8 mouse cellular contexts compared by ENCODE assay signal in the genomic region with DNA sequence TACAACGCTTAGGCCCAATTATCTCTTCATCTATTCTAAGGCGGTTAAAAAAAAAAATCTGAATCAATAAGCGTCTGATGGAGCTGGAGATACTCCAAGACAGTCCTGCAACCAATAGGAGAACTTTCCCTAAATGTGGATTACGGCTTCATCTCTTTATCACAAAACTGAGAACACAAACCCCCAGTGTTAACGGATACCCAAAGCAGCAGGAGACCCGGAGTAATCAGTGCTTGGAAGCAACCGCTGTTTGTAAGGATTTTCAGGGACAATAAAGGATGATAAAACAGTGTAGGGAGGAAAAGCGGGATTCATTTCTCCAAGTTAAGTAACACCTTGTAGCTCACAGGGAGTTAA. TPM values are rescaled to one million over a fixed set of nuclear protein-coding genes. Genes with fewer than 3 reads are reported as not detected.
DNase-seq lines count a peak whose midpoint lies in the region; ATAC-seq and TF ChIP-seq lines count a peak whose summit lies in the region.

No protein-coding gene starts in this region.

- H3K9me3 ChIP-seq in kidney, embryonic 15.5 days (replicated peaks), result no peaks in the 10 kb centered on the region
- no peaks in the 10 kb centered on the region for H3K9me3 ChIP-seq in MEL (replicated peaks; ENCODE audit: insufficient read depth, low read length)
- no peaks in the 10 kb centered on the region for H3K9me3 ChIP-seq in forebrain, embryonic 13.5 days (replicated peaks)
- H3K9me3 ChIP-seq in liver, embryonic 15.5 days (replicated peaks), result no peaks in the 10 kb centered on the region

- no peak for ATAC-seq in kidney, embryonic 15.5 days (replicated peaks; ENCODE audit: low FRiP score)
- 0 out of 2 replicates have a peak, but pooled peaks have one; percentile 20 for ATAC-seq in forebrain, embryonic 13.5 days
- ATAC-seq in liver, embryonic 15.5 days (ENCODE audit: insufficient read depth), result no peak
- ATAC-seq in megakaryocyte progenitor cell, adult 5-6 weeks (replicated peaks; ENCODE audit: poor library complexity), result no peak

- peaks cover 19% of the 10 kb centered on the region; the same call in 1 of the 2 replicates for H3K27me3 ChIP-seq in kidney, embryonic 15.5 days
- no peaks in the 10 kb centered on the region for H3K27me3 ChIP-seq in MEL (ENCODE audit: control insufficient read depth in 1 of 2, insufficient read depth in 2 of 2, low read length in 2 of 2)
- H3K27me3 ChIP-seq in forebrain, embryonic 13.5 days, result 0 out of 2 replicates have a peak, but pooled peaks cover 7% of the 10 kb centered on the region
- peaks cover 60% of the 10 kb centered on the region for H3K27me3 ChIP-seq in liver, embryonic 15.5 days

- TF ChIP-seq POLR2A in MEL (IDR thresholded peaks at IDR 0.05; ENCODE audit: control insufficient read depth in 1 of 2, insufficient read depth in 1 of 2, low read depth in 1 of 2, low read length in 2 of 2, poor library complexity in 1 of 2), result no peak

- H3K4me3 ChIP-seq in kidney, embryonic 15.5 days (replicated peaks), result peak overlapping the region; percentile 92
- peak overlapping the region; percentile 86 to 88 for H3K4me3 ChIP-seq in MEL (ENCODE audit: control insufficient read depth in 1 of 2, insufficient read depth in 1 of 2, low read depth in 2 of 2, low read length in 2 of 2)
- H3K4me3 ChIP-seq in forebrain, embryonic 13.5 days, result peak overlapping the region; percentile 94
- peak overlapping the region; percentile 66 for H3K4me3 ChIP-seq in liver, embryonic 15.5 days (replicated peaks)

- H3K4me1 ChIP-seq in kidney, embryonic 15.5 days, result peaks cover 18% of the 10 kb centered on the region
- H3K4me1 ChIP-seq in MEL (ENCODE audit: control insufficient read depth in 1 of 2, insufficient read depth in 2 of 2, low read length in 2 of 2), result peaks cover 4 to 30% of the 10 kb centered on the region in 2 experiments
- peaks cover 48% of the 10 kb centered on the region for H3K4me1 ChIP-seq in forebrain, embryonic 13.5 days
- H3K4me1 ChIP-seq in liver, embryonic 15.5 days (replicated peaks), result peaks cover 12% of the 10 kb centered on the region

- H3K4me2 ChIP-seq in kidney, embryonic 15.5 days, result peak overlapping the region; percentile 74
- H3K4me2 ChIP-seq in forebrain, embryonic 13.5 days, result peak overlapping the region; percentile 73
- peak overlapping the region; percentile 89 for H3K4me2 ChIP-seq in liver, embryonic 15.5 days

- no peak for TF ChIP-seq RAD21 in MEL (IDR thresholded peaks at IDR 0.05; ENCODE audit: low read depth, low read length)

- WGBS in kidney, embryonic 15.5 days, result 6% methylated on average over 8 of the region's 8 CpGs
- WGBS in forebrain, embryonic 13.5 days, result 2% methylated on average over 8 of the region's 8 CpGs
- 14% methylated on average over 8 of the region's 8 CpGs for WGBS in liver, embryonic 15.5 days (ENCODE audit: insufficient replicate concordance)

- H3K36me3 ChIP-seq in kidney, embryonic 15.5 days, result no peaks in the 10 kb centered on the region
- H3K36me3 ChIP-seq in MEL (ENCODE audit: control insufficient read depth in 1 of 2, insufficient read depth in 2 of 2, low read length in 2 of 2), result peaks cover 0 to 22% of the 10 kb centered on the region in 2 experiments; a peak in 2 of 4 replicates
- peaks cover 5% of the 10 kb centered on the region; the same call in 1 of the 2 replicates for H3K36me3 ChIP-seq in forebrain, embryonic 13.5 days (ENCODE audit: poor library complexity, severe bottlenecking)
- H3K36me3 ChIP-seq in liver, embryonic 15.5 days (replicated peaks), result no peaks in the 10 kb centered on the region

- TF ChIP-seq EP300 in MEL (IDR thresholded peaks at IDR 0.05; ENCODE audit: low read depth in 1 of 2, low read length in 2 of 2), result no peak

- no peak for DNase-seq in kidney, postnatal 25 days
- DNase-seq in MEL (ENCODE audit: low read depth, low spot score), result no peak
- no peak for DNase-seq in right cerebral cortex, postnatal 4 days
- no peak for DNase-seq in lung, postnatal 25 days (ENCODE audit: low spot score)

- peaks cover 8% of the 10 kb centered on the region for H3K79me2 ChIP-seq in MEL (ENCODE audit: control insufficient read depth, insufficient read depth, low read length, poor library complexity)

- TF ChIP-seq CTCF in MEL (IDR thresholded peaks at IDR 0.05 in 2 of 3, conservative IDR thresholded peaks at IDR 0.05 in 1 of 3; ENCODE audit: control insufficient read depth in 1 of 3, insufficient read depth in 1 of 3, low read depth in 2 of 3, low read length in 3 of 3, poor library complexity in 1 of 3, severe bottlenecking in 1 of 3), result no peak

- peak overlapping the region; percentile 95 for H3K27ac ChIP-seq in kidney, embryonic 15.5 days
- no peak overlapping the region for H3K27ac ChIP-seq in MEL (ENCODE audit: control insufficient read depth, low read depth, low read length)
- peak overlapping the region; percentile 97 for H3K27ac ChIP-seq in forebrain, embryonic 13.5 days
- H3K27ac ChIP-seq in liver, embryonic 15.5 days (replicated peaks), result no peak overlapping the region

- H3K9ac ChIP-seq in kidney, embryonic 15.5 days, result peak overlapping the region; percentile 94
- peak overlapping the region; percentile 80 for H3K9ac ChIP-seq in MEL (ENCODE audit: control insufficient read depth, low read depth, low read length, poor library complexity, severe bottlenecking)
- H3K9ac ChIP-seq in forebrain, embryonic 13.5 days, result peak overlapping the region; percentile 100
- no peak overlapping the region; the same call in 1 of the 2 replicates for H3K9ac ChIP-seq in liver, embryonic 15.5 days

TF ChIP-seq in MEL, 35 proteins besides CTCF, POLR2A, EP300 and RAD21:
- TF ChIP-seq KAT2A (conservative IDR thresholded peaks at IDR 0.05; ENCODE audit: low read depth, low read length) (no peak), ZNF384 (IDR thresholded peaks at IDR 0.05; ENCODE audit: low read depth, low read length) (0 out of 2 replicates have a peak, but pooled peaks have one; percentile 5)

RNA-seq across cellular contexts. Expression of a gene that starts 0.9 kb away (rescaled TPM):
- polyA plus RNA-seq in kidney, embryonic 15.5 days (2015; fragmentation: Nextera tagmentation; extraction: Ambion mirVana), result 3.4 and 3.5 TPM in 2 replicates
- 1.3 and 1.7 TPM in 2 replicates for total RNA-seq in MEL (2012; rRNA removed)
- polyA plus RNA-seq in MEL (2012; ENCODE audit: insufficient read depth in 1 of 2, insufficient read length in 2 of 2, low read depth in 1 of 2, low replicate concordance in 2 of 2, missing spikeins in 1 of 2), result 1 to 10 TPM in 1 of 2 experiments, not detected in 1; 1.3 TPM
- polyA plus RNA-seq in forebrain, embryonic 13.5 days (2015; fragmentation: Nextera tagmentation; extraction: Ambion mirVana), result 10.0 and 10.4 TPM in 2 replicates
- 0.48 and 0.51 TPM in 2 replicates for polyA plus RNA-seq in liver, embryonic 15.5 days (2015; fragmentation: Nextera tagmentation; extraction: Ambion mirVana)
- total RNA-seq in megakaryocyte progenitor cell, adult 5-6 weeks (2015), result 4.3 and 4.8 TPM in 2 replicates
- total RNA-seq in megakaryocyte progenitor cell, adult 5-6 weeks (2017), result 4.3 and 4.6 TPM in 2 replicates

Comparison
In these comparisons a context has a peak if more than half of its experiments do, and no peak if none do; other contexts are left out.
1. H3K27ac ChIP-seq: peak in kidney, embryonic 15.5 days (single experiment) and forebrain, embryonic 13.5 days (single experiment); none in MEL (single experiment) and liver, embryonic 15.5 days (single experiment).
2. Peak in every context shown above with its lines, with median percentiles within 50 percentile points of each other: H3K4me2 ChIP-seq and H3K4me3 ChIP-seq.